Mouse (Mus musculus) right cerebral cortex, adult 2 months (tissue): ENCODE measurements at regions not wholly inside any gene's neighbourhood (a gene's known extent, or its start where the extent isn't known, plus 50 kb on each side); places are given as distances from the start of the nearest gene placed in this dataset.

Experiments used
- DNase-seq, 2 experiments: peaks; one replicate each; pipeline ENCODE4 v3.0.0; 2021 to 2022; ENCODE audit warnings: low spot score in 2 of 2

DNA sequence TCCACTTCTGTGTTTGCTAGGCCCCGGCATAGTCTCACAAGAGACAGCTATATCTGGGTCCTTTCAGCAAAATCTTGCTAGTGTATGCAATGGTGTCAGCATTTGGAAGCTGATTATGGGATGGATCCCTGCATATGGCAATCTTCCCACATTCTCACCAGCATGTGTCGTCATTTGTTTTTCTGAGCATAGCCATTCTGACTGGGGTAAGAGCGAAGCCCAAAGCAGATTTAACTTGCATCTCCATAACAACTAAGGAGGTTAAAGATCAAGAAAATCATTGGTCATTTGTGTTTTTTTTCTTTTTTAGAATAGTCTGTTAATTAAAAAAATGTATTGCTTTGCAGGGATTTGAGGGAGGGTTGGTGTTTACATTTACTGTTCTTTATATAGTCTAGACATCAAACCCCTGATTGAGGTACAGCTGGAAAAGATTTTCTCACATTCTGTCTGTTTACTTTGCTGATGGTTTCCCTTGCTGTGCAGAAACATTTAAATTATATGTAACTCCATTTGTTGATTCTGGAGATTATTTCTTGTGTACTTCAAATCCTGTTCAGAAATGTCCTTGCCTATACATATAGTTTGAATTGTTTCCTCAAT is 678.1 kb downstream of the Phex start:
- no peak for DNase-seq

DNA sequence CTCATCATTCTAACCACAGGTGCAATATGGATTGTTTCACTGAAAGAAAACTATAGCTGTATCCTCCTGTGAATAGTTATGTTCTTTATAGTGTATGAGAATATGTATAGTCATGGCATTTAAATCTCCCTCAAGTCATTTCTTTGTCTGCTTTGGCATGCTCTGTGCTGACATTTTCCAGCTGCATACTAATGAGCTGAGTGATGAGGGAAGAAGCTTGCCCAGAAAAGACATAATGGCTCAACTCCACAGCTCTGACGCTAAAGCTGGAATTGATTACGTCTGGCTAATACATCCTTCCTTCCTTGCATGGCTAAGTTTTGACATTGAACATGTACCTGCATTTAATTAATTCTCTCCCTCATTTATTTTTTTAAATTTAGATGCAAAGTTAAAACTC is 722.9 kb downstream of the Phex start:
- peak in 1 of 2 experiments; percentile 1 for DNase-seq

DNA sequence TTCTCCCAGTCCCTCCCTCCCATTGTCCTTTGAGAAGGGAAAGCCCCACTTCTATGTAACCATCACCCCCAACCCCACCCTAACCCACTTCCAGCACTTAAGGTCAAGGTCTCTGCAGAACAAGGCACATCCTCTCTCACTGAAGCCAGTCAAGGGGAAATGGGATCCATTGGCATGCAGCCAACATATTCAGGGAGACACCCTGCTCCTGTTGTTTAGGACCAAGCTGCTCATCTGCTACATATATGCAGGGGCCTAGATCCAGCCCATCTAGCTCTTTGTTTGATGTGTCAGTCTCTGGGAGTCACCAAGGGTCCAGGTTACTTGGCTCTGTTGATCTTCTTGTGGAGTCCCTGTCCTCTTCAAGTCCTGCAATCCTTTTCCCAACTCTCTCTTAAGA is 737.2 kb downstream of the Phex start:
- no peak for DNase-seq

DNA sequence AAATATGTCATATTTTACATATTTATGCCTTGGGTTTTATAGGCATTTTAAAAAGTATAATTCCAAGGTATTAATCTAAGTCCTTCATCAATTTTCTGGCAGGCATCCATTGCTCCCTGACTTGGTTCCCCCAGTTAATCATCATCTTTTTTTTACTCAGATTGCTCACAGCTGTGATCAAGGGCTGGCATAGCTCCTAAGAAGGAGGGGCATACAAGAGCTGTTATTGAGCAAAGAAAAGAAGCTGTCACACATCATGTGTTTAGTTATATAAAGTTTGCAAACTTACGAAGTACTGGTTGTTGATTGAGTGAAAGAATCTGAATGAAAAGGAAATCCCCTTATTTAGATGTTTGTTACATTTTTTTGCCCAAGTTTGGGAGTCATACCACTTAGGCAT is 741.5 kb downstream of the Phex start:
- DNase-seq, result no peak

- DNase-seq, result no peak
Measured at GRCm38 (mm10) chrX:156669521-156669920, 745.6 kb downstream of the Phex start.
